Mouse (Mus musculus) erythroid progenitor cell, adult 5-6 weeks (primary cell): ENCODE data around the gene Vwce. TPM values are rescaled to one million over a fixed set of nuclear protein-coding genes. Genes with fewer than 3 reads are reported as not detected.

Experiments used
- ATAC-seq: replicated peaks from 2 replicates; pipeline ENCODE4 v1.8.0; 2016; ENCODE audit warnings: moderate number of reproducible peaks, mild to moderate bottlenecking, moderate TSS enrichment, inconsistent platforms; ENCODE audit not compliant: poor library complexity, low FRiP score, severe bottlenecking
- total RNA-seq, 2 experiments: library from RNA; stranded (forward) in 1 of 2; stranded (reverse) in 1 of 2; fragments of 150-400 nt in 1 of 2; fragments of 186-747, 209-891 nt in 1 of 2; gene quantifications; 2 replicates each; pipeline versions ENCODE4 v1.2.3 to v1.2.4; 2015 to 2017; ENCODE audit warnings: low replicate concordance in 2 of 2

Vwce gene
- total RNA-seq (2015; ENCODE audit: low replicate concordance) (not detected in 2 replicates), total RNA-seq (2017; ENCODE audit: low replicate concordance) (1.2 TPM in 1 of 2 replicates, not detected in the other)

DNA sequence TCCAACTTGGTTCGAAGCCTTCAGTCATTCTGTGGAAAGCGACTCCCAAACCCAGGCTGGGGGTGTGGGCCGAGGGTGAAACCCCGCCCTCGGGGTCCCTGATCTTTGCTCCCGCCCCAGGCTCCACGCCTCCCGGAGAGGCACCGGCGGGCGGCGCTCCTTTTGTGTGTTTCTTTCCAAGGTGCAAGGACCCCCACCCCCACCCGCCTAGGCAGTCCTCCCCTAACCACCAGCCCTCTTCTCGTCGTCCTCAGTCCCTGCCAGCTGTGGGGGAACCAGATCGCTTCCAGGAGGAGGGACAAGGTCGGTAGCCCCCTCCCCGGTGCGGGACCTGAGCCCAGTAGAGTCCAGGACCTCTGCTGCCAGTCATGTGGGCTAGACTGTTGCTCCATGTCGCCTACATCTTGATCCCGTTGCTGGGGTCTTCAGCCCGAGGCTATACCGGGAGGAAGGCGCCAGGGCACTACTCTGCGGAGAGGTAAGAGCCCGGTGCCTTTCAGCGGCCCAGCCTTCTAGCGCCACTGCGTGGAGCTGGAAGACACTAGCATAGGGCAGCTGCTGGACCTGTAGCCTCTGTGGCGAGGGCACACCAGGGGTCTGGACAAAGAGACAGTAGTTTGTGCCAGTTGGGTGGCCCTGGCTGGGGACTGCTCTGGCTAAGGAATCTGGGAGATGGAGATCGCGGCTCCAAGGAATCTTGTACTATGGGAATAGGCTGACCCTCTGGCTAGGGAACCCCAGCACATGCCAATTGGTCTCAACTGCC is at the start of gene Vwce:
Vwce (plus strand) TSS at position 108 of the 766 bp plus-strand sequence.
- ATAC-seq: peak; percentile 84

DNA sequence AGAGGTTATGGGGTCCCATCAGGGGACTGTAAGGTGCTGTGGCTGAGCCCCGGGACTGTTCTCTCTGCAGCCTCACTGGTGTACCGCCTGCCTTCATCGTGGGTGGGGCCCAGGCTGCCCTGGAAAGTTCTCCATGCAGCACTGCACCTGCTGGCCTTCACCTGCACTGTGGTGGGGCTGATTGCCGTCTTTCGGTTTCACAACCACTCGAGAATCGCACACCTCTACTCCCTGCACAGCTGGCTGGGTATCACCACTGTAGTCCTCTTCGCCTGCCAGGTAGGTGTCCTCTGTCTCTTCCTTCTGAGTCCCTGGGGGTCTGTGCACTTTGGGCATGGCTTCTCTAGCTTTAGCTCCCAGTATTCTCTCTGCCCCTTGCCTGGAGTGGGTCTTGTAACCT is 48.9 kb upstream of the Vwce start:
- ATAC-seq: no peak

DNA sequence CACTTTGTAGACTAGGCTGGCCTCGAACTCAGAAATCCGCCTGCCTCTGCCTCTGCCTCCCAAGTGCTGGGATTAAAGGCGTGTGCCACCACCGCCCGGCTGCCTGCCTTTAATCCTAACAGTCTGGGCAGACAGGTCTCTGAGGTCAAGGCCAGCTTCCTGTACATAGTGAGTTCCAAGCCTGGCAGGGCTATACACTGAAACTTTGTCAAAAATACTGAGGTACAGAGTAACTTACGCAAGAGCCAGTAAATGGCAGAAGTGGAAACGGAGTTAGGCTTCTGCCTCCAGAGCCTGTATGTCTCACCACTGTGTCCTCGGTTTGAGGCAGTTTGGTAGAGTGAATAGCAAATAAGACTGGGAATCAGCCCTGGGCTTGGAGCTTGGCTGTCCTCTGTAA is 46.8 kb upstream of the Vwce start:
- no peak for ATAC-seq

DNA sequence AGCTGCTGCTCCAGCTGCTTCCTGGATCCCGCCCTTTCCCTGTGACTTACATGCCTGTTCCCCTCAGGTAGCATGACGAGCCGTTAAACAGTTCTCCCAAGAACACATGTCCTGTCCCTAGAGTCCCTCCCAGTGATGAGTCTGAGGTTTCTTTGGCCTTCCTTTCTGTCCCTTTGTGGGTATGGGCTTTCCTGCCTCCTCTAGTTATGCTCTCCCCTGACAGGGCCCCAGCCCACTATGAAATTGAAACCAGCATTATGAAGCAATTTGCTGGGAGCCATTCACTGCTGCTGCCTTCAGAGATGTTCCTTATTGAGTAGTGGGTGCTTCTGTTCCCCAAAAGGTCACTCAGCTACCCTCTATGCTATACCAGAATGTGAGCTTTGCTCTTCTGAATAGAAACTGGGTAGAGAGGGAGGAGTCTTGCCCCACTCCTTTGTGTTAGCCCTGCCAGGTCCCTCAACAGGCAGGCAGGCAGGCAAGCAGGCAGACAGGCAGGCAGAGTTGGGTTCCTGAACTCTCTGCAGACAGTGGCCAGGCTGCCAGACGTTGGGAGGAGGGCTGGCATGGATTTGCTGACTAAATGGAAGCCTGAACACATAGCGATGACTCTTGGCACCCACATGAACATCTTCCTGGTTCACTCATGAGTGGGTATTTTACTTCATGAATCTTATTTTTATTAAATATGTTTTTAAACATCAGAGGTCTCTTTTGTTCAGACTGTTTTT is 44.7 kb upstream of the Vwce start:
- ATAC-seq: no peak

DNA sequence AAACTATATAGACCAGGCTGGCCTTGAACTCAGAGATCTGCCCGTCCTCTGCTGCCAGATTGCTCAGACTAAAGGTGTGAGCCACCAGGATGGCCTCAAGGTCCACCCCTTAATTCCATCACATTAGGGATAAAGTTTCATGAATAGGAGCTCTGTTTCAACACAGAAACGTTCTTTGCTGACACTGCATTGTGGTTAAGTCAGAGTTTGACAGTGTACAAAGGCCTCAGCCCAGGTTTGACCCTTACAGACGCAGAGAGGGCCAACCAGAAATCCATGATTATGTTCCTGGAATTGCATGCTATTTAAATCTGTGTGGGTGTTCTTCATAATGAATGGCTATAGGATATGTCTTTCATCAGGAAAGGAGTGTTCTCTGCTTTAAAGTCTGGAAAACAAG is 43.7 kb upstream of the Vwce start:
- ATAC-seq: no peak

DNA sequence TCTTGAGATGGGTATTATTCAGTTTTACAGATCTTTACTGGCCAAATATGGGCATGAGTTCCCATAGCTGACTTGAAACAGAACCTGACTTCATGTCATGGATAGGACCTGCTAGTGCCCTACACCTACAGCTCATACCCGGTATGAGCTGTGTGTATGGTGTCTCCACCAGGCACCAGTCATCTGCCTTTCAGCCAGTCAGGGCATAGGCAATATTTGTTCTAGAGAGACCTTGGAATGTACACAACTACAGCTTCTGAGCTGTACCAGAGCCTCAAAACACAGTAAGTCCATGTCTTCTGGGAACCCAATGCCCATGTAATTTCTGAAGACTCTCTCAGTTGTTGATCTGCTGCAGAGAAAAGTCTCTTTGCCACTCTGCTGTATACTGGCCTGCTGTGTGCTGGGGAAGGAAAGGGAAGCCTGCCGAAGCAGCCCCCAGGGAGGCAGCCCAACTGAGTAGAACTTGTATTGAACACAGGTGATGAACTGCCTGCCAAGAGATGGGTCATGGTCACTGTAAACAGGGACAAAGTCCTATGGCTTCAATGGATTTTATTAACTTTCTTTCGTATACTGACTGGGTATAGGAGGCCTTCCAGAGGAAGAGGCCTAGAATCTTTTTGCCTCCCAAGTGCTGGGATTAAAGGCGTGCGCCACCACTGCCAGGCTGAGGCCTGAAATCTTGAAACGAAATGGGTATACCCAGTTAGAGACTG is 42.2 kb upstream of the Vwce start:
- ATAC-seq: no peak

DNA sequence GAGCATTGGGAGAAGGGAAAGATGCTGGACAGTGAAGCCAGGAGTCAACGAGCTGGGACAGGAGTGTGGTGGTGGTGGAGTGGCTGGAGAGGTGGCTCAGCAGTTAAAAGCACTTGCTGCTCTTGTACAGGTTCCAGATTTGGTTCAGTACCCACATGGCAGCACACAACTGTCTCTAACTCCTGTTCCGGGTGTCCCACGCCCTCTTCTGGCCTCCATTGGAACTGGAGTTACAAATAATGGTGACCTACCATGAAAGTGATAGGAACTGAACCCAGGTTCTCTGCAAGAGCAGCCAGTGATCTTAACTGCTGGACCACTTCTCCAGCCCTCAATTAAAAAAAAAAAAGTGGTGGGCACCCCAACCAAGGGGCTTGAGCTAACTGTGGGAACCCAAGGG is 35.8 kb upstream of the Vwce start:
- ATAC-seq: no peak

DNA sequence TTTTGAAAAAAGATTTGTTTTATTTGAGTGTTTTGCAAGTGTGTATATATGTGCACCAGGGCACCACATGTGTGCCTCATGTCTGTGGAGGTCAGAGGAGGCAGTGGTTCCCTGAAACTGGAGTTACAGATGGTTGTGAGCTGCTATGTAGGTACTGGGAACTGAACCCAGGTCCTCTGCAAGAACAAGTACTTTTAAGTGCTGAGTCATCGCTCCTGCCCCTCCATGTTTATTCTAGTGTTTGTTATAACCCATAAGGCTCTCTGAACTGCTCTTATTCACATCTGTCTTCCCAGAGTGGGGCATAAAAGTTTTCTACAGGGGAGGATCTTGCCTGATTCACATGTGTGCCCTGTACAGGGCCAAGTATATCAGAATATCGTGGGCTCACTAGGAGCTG is 34.4 kb upstream of the Vwce start:
- ATAC-seq: no peak

DNA sequence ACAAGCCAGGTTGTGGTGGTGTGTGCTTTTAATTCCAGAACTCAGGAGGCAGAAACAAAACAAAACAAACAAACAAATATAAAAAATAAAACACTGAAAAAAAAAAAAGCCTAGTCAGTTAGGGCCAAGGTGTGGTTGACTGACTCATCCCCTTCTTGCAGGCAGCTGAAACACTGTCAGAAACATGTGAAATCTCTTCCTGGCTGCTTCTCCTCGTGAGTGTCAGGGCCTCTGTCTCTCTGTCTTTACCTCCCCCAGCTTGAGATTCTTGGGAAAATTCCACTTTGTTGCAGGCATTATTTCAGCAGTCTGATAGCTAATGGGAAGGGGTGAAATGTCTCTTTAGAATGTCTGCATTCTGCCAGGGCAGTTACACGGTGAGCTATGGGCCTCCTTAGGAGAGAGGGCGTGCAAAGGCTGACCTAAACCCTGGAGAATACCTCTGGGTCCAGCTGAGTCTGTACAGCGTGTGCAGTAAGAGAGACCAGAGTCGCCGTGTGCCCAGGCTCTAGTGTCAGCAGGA is 31.7 kb upstream of the Vwce start:
- no peak for ATAC-seq

DNA sequence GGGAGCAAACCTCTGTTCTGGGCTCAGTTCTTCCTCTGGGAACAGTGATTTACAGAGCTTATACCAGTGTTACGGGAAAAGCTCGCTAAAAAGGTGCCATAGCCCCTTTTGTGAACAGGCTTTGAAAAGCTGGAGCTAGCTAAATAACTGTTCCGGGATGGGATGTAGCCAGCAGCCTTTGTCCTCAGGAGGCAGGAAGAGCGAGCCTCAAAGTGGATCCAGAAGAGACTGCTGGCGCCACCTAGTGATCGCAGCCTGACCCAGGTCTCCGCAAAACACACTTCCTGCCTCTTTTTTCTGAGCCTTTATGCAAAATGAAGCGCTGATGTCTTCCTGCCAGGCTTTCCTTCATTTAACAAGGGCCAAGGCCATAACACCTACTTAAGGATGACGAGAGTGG is 31.2 kb upstream of the Vwce start:
- peak; percentile 57 for ATAC-seq

DNA sequence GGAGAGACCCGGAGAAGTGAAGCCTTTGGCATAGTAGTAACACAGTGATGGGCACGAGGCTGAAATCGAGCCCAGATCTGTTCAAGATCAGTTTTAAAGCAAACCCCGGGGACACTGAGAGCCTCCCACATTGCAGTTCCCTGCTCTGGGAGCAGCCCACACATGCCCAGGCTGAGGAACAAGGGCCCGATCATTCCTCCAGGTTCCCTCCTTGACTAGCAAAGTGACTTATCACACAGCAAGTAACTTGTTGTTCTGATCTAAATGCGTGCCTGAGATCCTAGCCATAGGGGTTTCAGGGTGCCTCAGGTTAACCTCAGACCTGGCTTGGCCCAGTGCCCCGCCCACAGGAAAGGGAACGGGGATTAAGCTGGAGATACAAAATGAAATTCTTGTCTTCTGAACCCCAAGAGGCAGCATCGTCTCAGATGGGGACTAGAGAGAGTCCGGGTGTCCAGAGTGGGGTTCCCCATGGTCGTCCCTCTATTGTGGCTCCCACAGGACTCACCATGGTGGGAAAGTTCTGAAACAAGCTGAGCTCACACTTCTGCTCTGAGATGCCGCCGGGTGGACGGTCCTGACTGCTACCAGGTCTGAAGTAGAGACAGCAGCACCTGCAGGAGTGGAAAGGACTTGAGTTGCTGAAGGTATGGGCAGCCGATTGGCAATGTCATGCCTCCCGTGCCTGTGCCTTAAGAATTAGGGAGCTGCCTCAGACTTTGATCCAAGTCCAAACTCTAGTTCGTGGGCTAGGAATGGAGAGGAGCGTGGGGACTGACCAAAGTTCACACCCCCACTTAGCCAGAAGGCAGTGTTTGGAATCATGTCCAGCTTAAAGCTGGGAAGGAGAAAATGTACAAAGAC is 30.1 kb upstream of the Vwce start:
- ATAC-seq: no peak

DNA sequence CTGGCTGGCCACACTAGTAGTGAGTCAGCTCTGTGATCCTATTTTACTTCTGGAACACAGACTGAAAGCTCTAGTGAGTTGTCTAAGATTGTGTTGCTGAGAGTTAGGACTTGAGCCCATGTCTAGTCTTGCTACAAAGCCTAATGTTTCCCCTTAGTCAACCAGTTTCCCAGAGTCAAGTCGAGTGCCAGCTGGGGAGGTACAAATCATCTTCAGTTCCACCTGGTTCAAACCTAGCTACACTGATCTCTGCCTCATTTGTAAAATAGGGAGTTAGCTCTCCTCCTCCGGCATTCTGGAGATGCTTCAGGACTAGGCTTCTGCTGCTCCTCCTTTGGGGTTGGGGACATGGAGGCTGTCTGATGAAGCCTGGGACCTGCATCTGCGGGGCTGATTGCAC is 29.5 kb upstream of the Vwce start:
- ATAC-seq: 0 out of 2 replicates have a peak, but pooled peaks have one; percentile 7

DNA sequence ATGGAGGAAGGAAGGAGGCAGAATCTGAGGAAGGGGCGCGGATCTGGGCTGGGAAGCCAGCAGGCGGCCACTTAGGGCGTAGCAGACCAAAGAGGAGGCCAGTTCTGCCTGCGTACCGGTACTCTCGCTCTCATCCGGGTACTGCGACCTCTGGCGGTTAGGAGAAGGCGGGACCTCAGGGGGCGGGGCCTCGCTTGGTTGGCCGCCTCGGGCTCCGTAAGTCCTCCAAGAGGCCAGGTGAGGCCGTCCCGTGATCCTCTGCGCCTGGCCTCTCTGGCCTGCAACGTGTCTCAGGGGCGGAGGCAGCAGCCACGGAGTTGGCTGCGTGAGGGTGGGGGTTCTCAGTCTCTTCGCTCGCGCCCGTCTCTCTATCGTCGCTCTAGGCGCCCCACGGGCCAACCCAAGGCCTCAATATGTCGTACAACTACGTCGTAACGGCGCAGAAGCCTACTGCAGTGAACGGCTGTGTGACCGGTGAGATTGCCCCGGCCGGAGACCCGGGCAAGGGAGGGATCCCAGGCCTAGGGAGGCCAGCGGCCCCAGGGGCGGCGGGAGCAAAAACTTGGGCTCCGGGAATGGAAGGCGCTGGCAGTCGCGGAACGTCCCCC is 28.6 kb upstream of the Vwce start, which contains the start of the genes Ddb1 and Tkfc:
Ddb1 (plus strand) TSS at position 35 of the 608 bp plus-strand sequence.
Tkfc (minus strand) TSS at position 362 of the 608 bp plus-strand sequence.
- ATAC-seq: peak; percentile 94

DNA sequence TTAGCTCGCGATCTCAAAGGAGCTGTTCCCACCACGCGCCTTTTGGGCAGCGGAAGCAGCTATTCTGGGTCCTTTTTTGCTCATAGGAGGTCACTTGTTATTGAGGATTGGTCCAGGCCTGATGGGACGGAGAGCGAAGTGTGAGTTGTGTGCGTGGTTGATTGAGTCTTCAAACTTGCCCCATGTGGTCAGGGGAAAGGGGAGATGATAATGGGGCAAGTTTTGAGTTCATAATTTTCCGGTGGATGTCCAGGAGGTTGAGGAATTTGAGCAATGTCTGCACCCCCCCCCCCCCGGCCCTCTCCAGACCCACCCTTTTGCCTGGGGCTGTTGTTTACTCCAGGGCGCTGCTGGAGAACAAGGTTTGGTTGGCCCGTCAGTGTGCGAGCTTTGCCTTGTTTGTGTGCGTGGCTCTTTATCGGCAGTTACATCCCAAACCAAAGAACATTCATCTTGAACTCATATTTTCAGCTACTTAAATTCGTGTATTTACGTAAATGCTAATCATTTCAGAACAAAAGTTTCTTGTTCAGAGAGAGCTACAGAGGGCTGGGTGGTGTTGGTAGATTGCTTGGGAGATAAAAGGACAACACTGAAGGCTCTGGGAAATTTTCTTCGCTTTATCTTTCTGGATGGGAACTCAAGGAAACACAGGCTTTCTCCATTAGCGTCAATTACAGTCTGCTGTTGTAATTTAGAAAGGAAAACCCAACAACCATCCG is 28.0 kb upstream of the Vwce start:
- ATAC-seq: no peak

DNA sequence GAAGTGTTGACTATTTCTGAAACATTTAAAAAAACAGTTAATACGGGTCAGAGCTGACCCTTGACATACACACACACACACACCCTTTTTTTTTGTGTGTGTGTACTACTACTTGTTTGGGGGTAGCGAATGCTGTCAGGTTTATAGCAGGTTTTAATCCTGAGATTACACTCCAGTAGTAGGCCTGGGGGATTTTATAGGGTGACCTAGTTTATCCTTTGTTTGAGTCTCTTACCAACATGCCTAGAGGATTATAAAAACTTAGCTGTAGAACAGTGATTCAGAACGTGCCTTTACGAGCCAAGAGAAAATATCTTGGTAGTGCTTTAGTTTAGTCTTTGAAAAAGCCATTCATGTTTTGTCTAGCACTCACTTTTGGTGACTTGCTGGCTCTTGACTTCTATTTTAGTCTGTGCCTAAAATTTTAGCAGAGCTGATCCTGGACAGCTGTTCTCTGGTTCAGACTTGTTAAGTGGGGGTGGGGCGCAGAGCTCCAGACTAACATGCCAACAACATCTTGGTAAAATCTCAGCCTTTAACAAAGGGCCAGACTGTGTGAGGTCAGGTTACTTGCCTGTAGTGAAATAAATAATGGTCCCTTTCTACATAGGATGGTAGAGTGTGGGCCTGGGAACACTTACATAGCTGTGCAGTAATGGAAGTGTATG is 25.3 kb upstream of the Vwce start:
- ATAC-seq: no peak

DNA sequence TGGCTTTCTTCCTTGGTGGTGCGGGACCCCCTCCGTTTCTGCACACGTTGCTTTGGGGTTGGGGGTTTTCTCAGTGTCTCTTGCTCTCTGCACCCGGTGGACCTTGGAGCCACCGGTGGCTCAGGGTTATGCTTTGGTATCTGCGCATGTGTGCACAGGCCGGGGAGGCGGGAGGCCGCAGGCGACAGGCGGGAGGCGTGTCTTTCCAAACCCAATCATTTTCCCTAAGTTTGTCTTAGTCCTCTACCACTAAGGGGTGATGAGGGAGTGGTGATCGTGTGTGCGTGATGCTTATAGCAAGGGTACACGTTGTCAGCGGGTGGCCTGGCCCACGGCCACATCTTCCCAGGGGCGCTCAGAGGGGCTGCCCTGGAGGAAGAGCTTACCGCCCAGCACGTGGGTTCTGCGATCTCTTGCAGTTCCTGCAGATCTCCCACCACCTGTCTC is 882 bp downstream of the Vwce start:
- ATAC-seq: peak; percentile 89

DNA sequence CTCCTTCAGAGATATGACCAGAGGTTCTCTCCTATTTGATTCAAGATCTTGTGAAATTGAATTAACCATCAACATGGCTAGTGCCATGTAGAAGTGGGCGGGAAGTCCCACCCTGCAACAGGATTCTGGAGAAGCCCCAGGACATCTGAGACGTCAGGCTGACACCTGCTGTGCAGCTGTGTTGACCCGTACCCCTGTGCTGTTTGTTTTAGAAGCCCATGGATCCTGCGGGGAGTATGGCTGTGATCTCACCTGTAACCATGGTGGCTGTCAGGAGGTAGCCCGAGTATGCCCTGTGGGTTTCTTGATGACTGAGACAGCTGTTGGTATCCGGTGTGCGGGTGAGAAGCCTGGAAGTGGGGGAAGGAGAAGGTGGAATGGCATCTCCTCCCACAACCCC is 3.8 kb downstream of the Vwce start:
- no peak for ATAC-seq

DNA sequence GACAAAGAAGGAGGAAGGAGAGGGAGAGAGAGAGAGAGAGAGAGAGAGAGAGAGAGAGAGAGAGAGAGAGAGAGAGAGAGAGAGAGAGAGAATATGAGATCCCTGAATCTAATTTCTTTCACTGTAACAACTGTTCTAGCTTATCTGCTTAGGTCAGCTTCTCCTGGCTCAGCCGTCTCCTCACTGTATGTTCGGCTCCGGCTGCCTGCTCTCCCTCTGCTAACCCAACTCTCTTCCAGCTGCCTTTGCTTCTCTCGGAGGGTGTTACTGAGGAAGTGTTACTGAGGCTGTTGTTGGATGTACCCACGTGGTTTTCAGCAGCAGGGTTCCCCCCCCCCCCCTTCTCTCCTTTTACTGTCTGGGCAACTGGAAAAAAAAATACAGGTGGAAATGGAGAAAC is 6.1 kb downstream of the Vwce start:
- ATAC-seq: peak; percentile 61; the same call in 1 of the 2 replicates
